Mouse (Mus musculus): Measurements from ENCODE around the gene Fam104a.
A peak's percentile ranks its signal among the peaks of the same experiment; 100 is the strongest.
"Not testable (repeated sequence)": the region's sequence is repeated elsewhere in the genome, so short reads cannot be mapped to it uniquely, and the experiment has no call there.

Gene Fam104a

DNA sequence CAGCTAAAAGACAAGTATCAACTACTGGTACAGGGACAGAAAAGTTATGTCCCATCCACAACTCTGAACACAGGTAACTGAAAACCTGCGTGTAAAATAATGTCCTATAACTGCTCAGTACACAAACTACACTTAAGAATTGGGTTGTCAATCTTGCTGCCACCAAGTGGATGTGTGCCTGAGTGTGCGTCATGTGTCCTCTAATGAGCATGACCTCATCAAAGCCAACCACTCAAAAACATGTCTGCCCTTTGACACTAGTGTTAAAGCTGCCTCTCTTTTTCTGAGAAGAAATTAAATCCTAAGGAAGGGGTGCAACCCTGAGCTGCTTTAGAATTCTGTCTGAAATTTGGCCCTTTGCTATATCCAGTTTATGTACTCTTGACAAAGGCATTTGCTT, 19.7 kb downstream of the Fam104a start:
- no peak for DNase-seq (ENCODE audit: low spot score)

DNA sequence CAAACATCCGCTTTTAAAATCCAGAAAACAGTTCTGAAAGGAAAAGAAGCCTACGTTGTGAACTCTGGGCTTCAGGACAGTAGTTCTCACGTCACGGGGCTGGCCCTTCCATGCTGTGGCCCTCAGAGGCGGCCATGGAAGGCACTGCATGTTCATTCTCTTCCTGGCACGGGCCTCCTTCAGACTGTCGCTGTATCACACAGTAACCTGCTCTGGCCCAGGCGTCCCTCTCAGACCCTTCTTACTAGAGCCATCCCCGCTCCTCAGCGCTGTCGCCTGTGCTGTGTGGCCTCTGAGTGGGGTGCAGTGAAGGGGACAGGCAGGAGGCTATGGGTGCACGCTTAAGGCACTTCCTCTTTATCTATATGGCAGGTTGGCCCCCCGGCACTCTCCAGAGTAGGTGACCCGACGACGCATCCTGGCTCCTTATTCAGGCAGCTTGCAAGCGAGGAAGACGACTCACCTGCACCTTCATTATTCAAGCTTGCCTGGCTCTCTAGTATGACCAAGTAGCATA, 22.1 kb downstream of the Fam104a start:
- no peak for DNase-seq (ENCODE audit: low spot score)

- DNase-seq (ENCODE audit: low spot score): no peak
These were observed 23.0 kb downstream of the Fam104a start for GRCm38 (mm10) chr11:113660940-113661339.

- DNase-seq (ENCODE audit: low spot score): not testable (repeated sequence)
These were observed 23.7 kb downstream of the Fam104a start for GRCm38 (mm10) chr11:113660213-113660612.

- DNase-seq (ENCODE audit: low spot score): no peak
These were observed 25.2 kb downstream of the Fam104a start for GRCm38 (mm10) chr11:113658763-113659162.

DNA sequence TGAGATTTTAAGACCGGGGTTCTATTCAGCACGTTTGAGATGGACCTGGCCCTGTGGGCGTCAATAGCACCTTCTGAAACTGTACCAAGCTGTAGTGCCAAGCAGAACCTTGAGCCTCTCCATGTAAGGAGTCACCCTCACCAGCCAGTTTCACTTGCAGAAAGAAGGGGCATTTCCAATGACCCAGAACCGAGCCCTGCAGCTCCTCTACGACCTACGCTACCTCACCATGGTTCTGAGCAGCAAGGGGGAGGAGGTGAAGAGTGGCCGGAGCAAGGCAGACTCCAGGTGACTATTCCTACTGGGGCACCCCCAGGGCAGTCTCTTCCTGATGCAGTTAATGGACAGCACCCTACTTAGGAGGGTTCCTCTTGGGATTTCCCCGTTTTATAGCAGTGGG, 25.6 kb downstream of the Fam104a start:
- DNase-seq (ENCODE audit: low spot score): no peak

GRCm38 (mm10) chr11:113657221-113657620, 26.7 kb downstream of the Fam104a start:
- no peak for DNase-seq (ENCODE audit: low spot score)

- no peak for DNase-seq (ENCODE audit: low spot score)
These were observed 27.4 kb downstream of the Fam104a start for GRCm38 (mm10) chr11:113656511-113656932.

DNA sequence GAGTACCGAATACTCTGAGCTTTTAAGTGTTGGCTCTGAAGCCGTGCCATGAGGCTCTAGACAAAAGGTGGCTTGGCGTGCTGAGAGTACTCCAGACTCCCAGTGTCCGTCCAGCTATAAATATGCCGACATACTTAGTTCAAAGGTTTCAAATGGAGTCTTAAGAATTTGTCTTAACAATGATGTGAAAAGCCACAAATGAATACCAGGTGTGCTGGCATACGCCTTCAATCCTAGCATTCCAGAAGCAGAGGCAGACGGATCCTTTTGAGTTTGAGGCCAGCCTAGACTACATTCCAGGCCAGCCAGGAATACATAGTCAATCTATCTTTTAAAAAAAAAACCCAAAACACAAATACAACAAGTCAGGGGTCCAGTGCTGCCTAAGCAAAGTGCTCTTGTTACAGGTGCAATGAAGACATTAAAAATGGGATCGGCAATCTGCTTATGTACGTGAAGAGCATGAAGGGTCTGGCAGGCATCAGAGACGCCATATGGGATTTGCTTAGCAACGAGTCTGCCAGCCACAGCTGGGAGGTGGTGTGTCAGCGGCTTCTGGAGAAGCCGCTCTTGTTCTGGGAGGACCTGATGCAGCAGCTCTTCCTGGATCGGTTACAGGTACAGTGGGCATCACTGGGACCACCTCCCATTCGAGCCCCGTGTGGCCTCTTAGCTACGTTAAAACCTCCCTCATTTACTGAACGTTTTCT, 29.2 kb downstream of the Fam104a start:
- no peak for DNase-seq (ENCODE audit: low spot score)

DNA sequence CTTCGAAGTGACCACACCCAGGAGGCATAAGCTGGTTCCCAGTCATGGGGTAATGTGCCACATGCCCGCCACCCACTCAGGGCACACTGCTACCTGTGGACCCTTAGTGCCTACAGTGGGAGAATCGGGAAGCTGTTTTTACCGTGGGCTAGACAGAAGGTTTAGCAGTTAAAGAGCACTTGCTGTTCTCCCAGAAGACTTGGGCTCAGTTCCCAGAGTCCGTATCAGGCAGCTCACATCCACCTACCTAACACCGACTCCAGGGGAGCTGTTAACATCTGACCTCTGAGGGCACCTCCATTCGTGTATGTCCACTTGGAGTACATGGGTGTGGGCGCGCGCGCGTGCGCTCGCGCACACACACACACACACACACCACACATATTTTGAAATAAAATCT, 29.9 kb downstream of the Fam104a start:
- no peak for DNase-seq (ENCODE audit: low spot score)

- DNase-seq (ENCODE audit: low spot score): no peak
These were observed 31.4 kb downstream of the Fam104a start for GRCm38 (mm10) chr11:113652516-113652915.

- DNase-seq (ENCODE audit: low spot score): no peak
These were observed 32.1 kb downstream of the Fam104a start for GRCm38 (mm10) chr11:113651907-113652273.

DNA sequence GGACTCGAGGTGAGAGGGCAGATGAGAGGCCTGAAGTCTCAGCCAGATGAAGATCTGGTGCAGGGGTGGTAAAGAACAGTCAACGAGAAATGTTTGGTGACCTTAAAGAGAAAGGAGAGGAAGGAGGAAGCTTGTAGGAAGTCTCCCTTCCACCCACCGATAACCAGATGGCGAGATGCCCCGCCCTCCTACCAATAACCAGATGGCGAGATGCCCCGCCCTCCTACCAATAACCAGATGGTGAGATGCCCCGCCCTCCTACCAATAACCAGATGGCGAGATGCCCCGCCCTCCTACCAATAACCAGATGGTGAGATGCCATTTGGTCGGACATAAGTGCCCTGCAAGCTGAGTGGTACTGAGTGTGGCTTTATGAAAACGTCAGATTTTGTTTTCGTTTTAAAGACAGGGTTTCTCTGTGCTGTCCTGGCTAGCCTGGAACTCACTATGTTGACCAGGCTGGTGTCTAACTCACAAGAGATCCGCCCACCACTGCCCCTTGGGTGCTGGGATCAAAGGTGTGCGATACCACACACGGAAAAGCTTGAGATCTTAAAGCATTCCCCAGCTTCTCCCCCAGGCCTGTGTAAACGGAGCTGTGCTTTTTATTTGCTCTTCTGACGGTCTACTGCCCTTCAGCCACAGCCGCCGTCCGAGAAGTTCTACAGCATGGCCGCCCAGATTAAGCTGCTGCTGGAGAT, 32.6 kb downstream of the Fam104a start:
- peak; percentile 51 for DNase-seq (ENCODE audit: low spot score)

DNA sequence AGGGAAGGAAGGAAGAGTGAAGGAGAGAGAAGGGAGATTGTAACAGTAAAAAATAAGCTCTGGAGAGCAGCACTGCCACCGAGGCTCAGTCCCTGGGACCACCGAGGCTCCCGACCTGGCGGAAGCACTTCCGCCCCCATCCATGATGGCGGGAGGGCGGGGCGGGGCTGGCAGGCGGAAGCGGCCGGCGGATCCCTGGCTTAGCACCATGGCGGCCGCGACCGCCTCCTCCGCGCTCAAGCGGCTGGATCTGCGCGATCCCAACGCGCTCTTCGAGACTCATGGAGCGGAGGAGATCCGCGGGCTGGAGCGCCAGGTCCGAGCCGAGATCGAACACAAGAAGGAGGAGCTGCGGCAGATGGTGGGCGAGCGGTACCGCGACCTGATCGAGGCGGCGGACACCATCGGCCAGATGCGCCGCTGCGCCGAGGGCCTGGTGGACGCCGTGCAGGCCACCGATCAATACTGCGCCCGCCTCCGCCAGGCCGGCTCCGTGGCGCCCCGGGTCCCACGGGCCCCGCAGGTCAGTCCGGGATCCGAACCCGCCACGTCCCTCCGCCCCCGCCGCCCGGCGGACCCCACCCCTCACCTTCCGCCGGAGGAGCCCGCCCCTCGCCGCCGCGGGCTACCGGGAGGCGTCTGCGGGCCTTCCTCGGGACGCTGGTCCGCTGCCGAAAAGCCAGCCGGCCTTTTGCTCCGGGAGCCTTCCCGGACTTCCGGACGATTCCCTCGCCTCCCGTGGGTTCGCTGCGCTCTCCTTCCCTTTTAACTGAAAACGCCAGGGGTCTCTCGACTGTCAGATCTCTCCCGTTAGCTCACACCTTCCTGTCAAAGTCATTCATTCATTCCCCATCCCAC, 34.4 kb downstream of the Fam104a start, which contains the start of gene Slc39a11:
Slc39a11 (minus strand) TSS at position 727 of the 858 bp plus-strand sequence.
- peak; percentile 64 for DNase-seq (ENCODE audit: low spot score)

GRCm38 (mm10) chr11:113648690-113649352, 35.1 kb downstream of the Fam104a start, which contains the start of gene Cog1:
Cog1 (plus strand) TSS chr11:113649169.
- no peak for DNase-seq (ENCODE audit: low spot score)

- peak; percentile 78 for DNase-seq (ENCODE audit: low spot score)
These were observed 35.8 kb downstream of the Fam104a start for GRCm38 (mm10) chr11:113648152-113648551.

DNA sequence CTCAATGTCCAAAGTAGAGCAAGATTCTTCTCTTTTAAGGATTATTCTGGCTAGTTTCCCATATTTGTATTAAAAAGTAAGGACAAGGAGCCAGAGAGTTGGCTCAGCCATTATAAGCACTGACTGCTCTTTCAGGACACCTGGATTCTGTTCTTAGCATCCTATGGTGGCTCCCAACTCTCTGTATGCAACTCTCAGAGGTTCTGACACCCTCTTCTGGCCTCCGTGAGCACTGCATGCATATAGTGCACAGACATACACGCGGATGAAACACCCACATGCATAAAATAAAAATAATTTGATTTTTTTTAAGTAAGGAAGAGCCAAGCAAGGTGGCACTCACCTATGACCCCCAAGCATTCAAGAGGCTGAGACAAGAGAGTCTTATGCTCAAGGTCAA, 38.8 kb downstream of the Fam104a start:
- no peak for DNase-seq (ENCODE audit: low spot score)

GRCm38 (mm10) chr11:113638680-113639079, 45.3 kb downstream of the Fam104a start:
- DNase-seq (ENCODE audit: low spot score): no peak

DNA sequence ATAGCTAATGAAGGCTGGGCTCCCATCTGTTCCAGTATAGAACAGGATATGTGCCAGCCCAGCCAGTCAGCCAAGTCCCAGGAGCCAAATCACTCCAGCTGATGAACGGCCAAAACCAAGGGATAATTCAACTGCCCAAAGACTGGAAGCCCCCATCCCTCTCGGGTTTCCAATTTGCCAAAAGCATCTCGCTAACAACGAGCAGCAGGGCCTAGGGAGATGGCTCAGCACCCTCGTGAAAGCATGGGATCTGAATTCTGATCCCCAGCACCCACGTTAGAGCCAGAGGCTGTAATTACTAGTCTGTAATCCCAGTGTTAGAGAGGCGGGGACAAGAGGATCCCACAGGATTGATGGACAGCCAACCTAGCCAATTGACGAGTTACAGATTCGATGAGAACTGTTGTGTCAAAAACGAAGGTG, 49.2 kb downstream of the Fam104a start:
- DNase-seq (ENCODE audit: low spot score): no peak

DNA sequence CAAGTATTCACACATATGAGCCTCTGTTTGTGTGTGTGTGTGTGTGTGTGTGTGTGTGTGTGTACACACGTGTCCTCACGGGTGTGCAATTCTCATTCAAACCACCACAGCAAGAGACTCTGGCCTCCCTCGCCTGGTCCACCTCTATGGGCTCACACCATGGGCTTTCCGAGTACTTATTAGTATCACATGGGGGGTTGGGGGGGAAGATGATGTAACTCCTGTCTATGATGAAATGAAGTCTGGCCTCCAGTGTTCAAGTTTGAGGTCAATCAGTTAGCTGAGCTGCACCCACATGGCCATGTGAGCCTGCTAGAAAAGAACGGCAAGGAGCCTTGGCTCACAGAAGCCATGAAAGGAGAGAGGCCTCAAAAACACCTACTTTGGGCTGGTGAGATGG, 50.6 kb downstream of the Fam104a start:
- no peak for DNase-seq (ENCODE audit: low spot score)

- no peak for DNase-seq (ENCODE audit: low spot score)
These were observed 51.7 kb downstream of the Fam104a start for GRCm38 (mm10) chr11:113632303-113632702.

- no peak for DNase-seq (ENCODE audit: low spot score)
These were observed 52.1 kb downstream of the Fam104a start for GRCm38 (mm10) chr11:113631862-113632261.
